ENCODE assay signal across 9 mouse cellular contexts in the genomic region with DNA sequence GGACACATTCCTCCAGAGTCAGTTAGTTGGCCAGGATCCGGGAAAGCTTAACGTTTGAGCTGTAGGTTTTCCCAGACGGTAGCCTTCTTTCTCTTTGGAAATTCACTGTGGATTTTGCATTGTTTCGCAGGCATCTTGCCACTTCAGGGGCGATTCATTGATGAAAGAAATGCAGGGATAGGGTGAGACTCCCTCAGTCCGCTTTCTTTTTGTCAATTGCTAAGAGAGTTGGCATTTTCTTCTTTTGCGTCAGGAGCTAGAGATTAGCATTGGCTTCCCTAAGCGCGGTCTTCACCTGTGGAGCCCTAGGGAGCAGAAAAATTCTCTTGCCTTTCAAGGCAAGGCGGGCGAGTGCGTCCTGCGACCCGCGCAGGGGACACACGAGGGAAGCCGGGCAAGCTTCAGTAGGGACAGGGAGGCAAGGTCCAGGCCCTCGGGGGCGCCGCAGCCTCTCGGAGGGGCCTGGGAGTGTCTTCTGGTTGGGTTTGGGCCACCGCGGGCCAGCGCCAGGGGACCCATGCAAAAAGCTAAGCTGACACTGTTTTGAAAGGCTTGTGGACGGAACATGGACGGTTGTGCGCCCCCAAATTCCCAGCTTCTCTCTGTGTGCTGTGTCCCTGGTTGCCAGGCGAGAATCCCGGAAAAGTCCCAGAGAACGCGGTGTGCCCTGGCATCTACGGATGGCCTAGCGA. TPM values are rescaled to one million over a fixed set of nuclear protein-coding genes. Genes with fewer than 3 reads are reported as not detected.
A peak's percentile ranks its signal among the peaks of the same experiment; 100 is the strongest.
DNase-seq lines count a peak whose midpoint lies in the region; ATAC-seq and TF ChIP-seq lines count a peak whose summit lies in the region.
"Had no signal": no experiment of that assay in that cellular context is flagged by ENCODE, and none has a peak within 500 bp of the region (broad histone marks: within the 10 kb centered on the region; RNA-seq: fewer than 3 reads in every experiment).

No protein-coding gene starts in this region.

- TF ChIP-seq EP300 in lung, postnatal 0 days (IDR thresholded peaks at IDR 0.05): no peak

- no peak for TF ChIP-seq CTCF in lung, postnatal 0 days (IDR thresholded peaks at IDR 0.05)

- 4% methylated on average over 33 of the region's 33 CpGs for WGBS in lung, postnatal 0 days
- 1% methylated on average over 33 of the region's 33 CpGs for WGBS in forebrain, embryonic 12.5 days
- WGBS in limb, embryonic 13.5 days: 3% methylated on average over 33 of the region's 33 CpGs

- H3K9me3 ChIP-seq in lung, postnatal 0 days (ENCODE audit: low read length): no peaks in the 10 kb centered on the region
- no peaks in the 10 kb centered on the region for H3K9me3 ChIP-seq in forebrain, embryonic 12.5 days
- no peaks in the 10 kb centered on the region for H3K9me3 ChIP-seq in limb, embryonic 13.5 days

- H3K27ac ChIP-seq in lung, postnatal 0 days (ENCODE audit: low read length): no peak overlapping the region
- H3K27ac ChIP-seq in forebrain, embryonic 12.5 days: 0 out of 2 replicates have a peak overlapping the region, but pooled peaks have one; percentile 48
- H3K27ac ChIP-seq in limb, embryonic 13.5 days: no peak overlapping the region

- no peaks in the 10 kb centered on the region for H3K36me3 ChIP-seq in lung, postnatal 0 days (ENCODE audit: insufficient read depth, low read length)
- no peaks in the 10 kb centered on the region for H3K36me3 ChIP-seq in forebrain, embryonic 12.5 days (replicated peaks)
- no peaks in the 10 kb centered on the region for H3K36me3 ChIP-seq in limb, embryonic 13.5 days

- H3K4me3 ChIP-seq in lung, postnatal 0 days (ENCODE audit: low read depth, low read length): peak overlapping the region; percentile 22; the same call in 1 of the 2 replicates
- H3K4me3 ChIP-seq in forebrain, embryonic 12.5 days (replicated peaks): peak overlapping the region; percentile 18; the same call in 1 of the 2 replicates
- peak overlapping the region; percentile 27 for H3K4me3 ChIP-seq in limb, embryonic 13.5 days

- ATAC-seq in lung, postnatal 0 days: no peak
- no peak for ATAC-seq in forebrain, embryonic 12.5 days (ENCODE audit: low FRiP score)
- no peak for ATAC-seq in limb, embryonic 13.5 days (ENCODE audit: low FRiP score, low read depth)

- no peaks in the 10 kb centered on the region for H3K4me1 ChIP-seq in lung, postnatal 0 days (ENCODE audit: insufficient read depth, low read depth, low read length)
- peaks cover 40% of the 10 kb centered on the region for H3K4me1 ChIP-seq in forebrain, embryonic 12.5 days
- peaks cover 33% of the 10 kb centered on the region for H3K4me1 ChIP-seq in limb, embryonic 13.5 days

- H3K27me3 ChIP-seq in lung, postnatal 0 days (replicated peaks; ENCODE audit: insufficient read depth, low read length): peaks cover 48% of the 10 kb centered on the region
- H3K27me3 ChIP-seq in forebrain, embryonic 12.5 days: peaks cover 55% of the 10 kb centered on the region
- H3K27me3 ChIP-seq in limb, embryonic 13.5 days: peaks cover 58% of the 10 kb centered on the region

- no peak overlapping the region for H3K9ac ChIP-seq in lung, postnatal 0 days (replicated peaks; ENCODE audit: low read depth)
- no peak overlapping the region for H3K9ac ChIP-seq in forebrain, embryonic 12.5 days
- 0 out of 2 replicates have a peak overlapping the region, but pooled peaks have one; percentile 1 for H3K9ac ChIP-seq in limb, embryonic 13.5 days

- H3K4me2 ChIP-seq in lung, postnatal 0 days (replicated peaks; ENCODE audit: low read depth, low read length): peak overlapping the region; percentile 20; the same call in 1 of the 2 replicates
- peak overlapping the region; percentile 40 for H3K4me2 ChIP-seq in forebrain, embryonic 12.5 days
- peak overlapping the region; percentile 51 for H3K4me2 ChIP-seq in limb, embryonic 13.5 days (replicated peaks)

- peak; percentile 22 for DNase-seq in lung, postnatal 0 days (ENCODE audit: low spot score)
- no peak for DNase-seq in lung, adult 18-20 months
- peak; percentile 35 for DNase-seq in retina, postnatal 1 day
- DNase-seq in urinary bladder, postnatal 36 days (ENCODE audit: low spot score in 2 of 2): no peak
- DNase-seq in layer of hippocampus, postnatal 25 days (ENCODE audit: extremely low spot score in 1 of 2, low spot score in 1 of 2): no peak
- no peak for DNase-seq in ovary, postnatal 36 days (ENCODE audit: low spot score)
- DNase-seq: gastrocnemius, postnatal 10 days had no signal

RNA-seq across cellular contexts. Expression of gene Sp9, which starts 8.8 kb away (rescaled TPM):
- not detected in 2 replicates for polyA plus RNA-seq in lung, postnatal 0 days (2015; fragmentation: Nextera tagmentation; extraction: Ambion mirVana)
- polyA plus RNA-seq in forebrain, embryonic 12.5 days (2016; fragmentation: Nextera tagmentation; extraction: Ambion mirVana): 12.9 and 16.1 TPM in 2 replicates
- 0.87 and 1.6 TPM in 2 replicates for polyA plus RNA-seq in limb, embryonic 13.5 days (2015; fragmentation: Nextera tagmentation; extraction: Ambion mirVana)
- total RNA-seq in layer of hippocampus, postnatal 25 days (2021): 1 to 10 TPM; 2.9 to 3.6 TPM

RNA-seq across cellular contexts. Expression of gene Scrn3, which starts 31.9 kb away (rescaled TPM):
- polyA plus RNA-seq in lung, postnatal 0 days (2015; fragmentation: Nextera tagmentation; extraction: Ambion mirVana): 10.9 and 12.8 TPM in 2 replicates
- polyA plus RNA-seq in forebrain, embryonic 12.5 days (2016; fragmentation: Nextera tagmentation; extraction: Ambion mirVana): 10.9 and 12.7 TPM in 2 replicates
- 14.3 and 16.3 TPM in 2 replicates for polyA plus RNA-seq in limb, embryonic 13.5 days (2015; fragmentation: Nextera tagmentation; extraction: Ambion mirVana)
- 10 to 100 TPM; 17.3 to 27.5 TPM for total RNA-seq in layer of hippocampus, postnatal 25 days (2021)

RNA-seq across cellular contexts. Expression of gene Cir1, which starts 32.0 kb away (rescaled TPM):
- 38.9 and 39.3 TPM in 2 replicates for polyA plus RNA-seq in lung, postnatal 0 days (2015; fragmentation: Nextera tagmentation; extraction: Ambion mirVana)
- polyA plus RNA-seq in forebrain, embryonic 12.5 days (2016; fragmentation: Nextera tagmentation; extraction: Ambion mirVana): 24.0 and 26.1 TPM in 2 replicates
- 28.6 and 33.3 TPM in 2 replicates for polyA plus RNA-seq in limb, embryonic 13.5 days (2015; fragmentation: Nextera tagmentation; extraction: Ambion mirVana)
- 10 to 100 TPM; 27.0 to 29.3 TPM for total RNA-seq in layer of hippocampus, postnatal 25 days (2021)

Comparison
In these comparisons a context has a peak if more than half of its experiments do, and no peak if none do; other contexts are left out.
1. DNase-seq: peak in lung, postnatal 0 days (single experiment) and retina, postnatal 1 day (single experiment); none in lung, adult 18-20 months (0 of 2), urinary bladder, postnatal 36 days (0 of 2), layer of hippocampus, postnatal 25 days (0 of 2) and ovary, postnatal 36 days (single experiment).
2. Peak in every context shown above with its lines, with median percentiles within 50 percentile points of each other: H3K4me2 ChIP-seq and H3K4me3 ChIP-seq.